Mouse (Mus musculus) intestine, postnatal 0 days (tissue): ENCODE results near the gene Agpat2. TPM values are rescaled to one million over a fixed set of nuclear protein-coding genes. Genes with fewer than 3 reads are reported as not detected.
A peak's percentile ranks its signal among the peaks of the same experiment; 100 is the strongest.

Experiments used
- ATAC-seq: fragments of 200-750 bp; cut with Nextera tagmentation; 2 replicates; pipeline ENCODE4 v1.8.0; 2017; ENCODE audit warnings: mild to moderate bottlenecking, moderate TSS enrichment, moderate library complexity
- H3K27ac ChIP-seq: fragments of 300-500 bp; sonication (generic); 2 replicates; pipeline ENCODE4 v1.5.1; 2014; ENCODE audit warnings: mild to moderate bottlenecking, low read depth, low read length, moderate library complexity
- H3K27me3 ChIP-seq: fragments of 300-500 bp; sonication (generic); replicated peaks from 2 replicates; pipeline ENCODE4 v1.6.1; 2014; ENCODE audit warnings: low read length, mixed read lengths; ENCODE audit not compliant: control insufficient read depth, insufficient read depth
- H3K36me3 ChIP-seq: fragments of 300-500 bp; sonication (generic); 2 replicates; pipeline ENCODE4 v1.6.1; 2014; ENCODE audit warnings: mild to moderate bottlenecking, moderate library complexity; ENCODE audit not compliant: control insufficient read depth, insufficient read depth
- H3K4me1 ChIP-seq: fragments of 300-500 bp; sonication (generic); replicated peaks from 2 replicates; pipeline ENCODE4 v1.6.1; 2014; ENCODE audit warnings: antibody characterized with exemption, low read length, mixed read lengths; ENCODE audit not compliant: control insufficient read depth, insufficient read depth
- H3K4me2 ChIP-seq: fragments of 300-500 bp; sonication (generic); replicated peaks from 2 replicates; pipeline ENCODE4 v1.6.1; 2014; ENCODE audit warnings: low read depth, mild to moderate bottlenecking, moderate library complexity
- H3K4me3 ChIP-seq: fragments of 300-500 bp; sonication (generic); 2 replicates; pipeline ENCODE4 v1.5.1; 2014; ENCODE audit warnings: low read depth, low read length
- H3K9ac ChIP-seq: fragments of 300-500 bp; sonication (generic); 2 replicates; pipeline ENCODE4 v1.6.1; 2014; ENCODE audit warnings: mild to moderate bottlenecking, low read depth, low read length
- H3K9me3 ChIP-seq: fragments of 300-500 bp; sonication (generic); 2 replicates; pipeline ENCODE4 v1.6.1; 2016; ENCODE audit warnings: mixed run types; ENCODE audit not compliant: control insufficient read depth
- CTCF ChIP-seq: sonication (generic); IDR thresholded peaks from 2 replicates; pipeline ENCODE4 v1.5.1; 2016; ENCODE audit warnings: low read depth, mild to moderate bottlenecking, control low read depth, antibody characterized with exemption, moderate library complexity
- WGBS: fragments of 180-500 bp; shearing (Covaris S2); extraction: QIAGEN DNeasy Blood & Tissue Kit; methylation state at CpG from one replicate; pipeline ENCODE4 v1.1.7; 2014; 5-methylcytosine and 5-hydroxymethylcytosine counted together
- polyA plus RNA-seq: library from polyadenylated mRNA; unstranded; fragments of >200 nt; fragmentation: Nextera tagmentation; extraction: Ambion mirVana; gene quantifications from 2 replicates; pipeline ENCODE4 v1.2.1, GENCODE M21; 2015

The Agpat2 gene
- polyA plus RNA-seq, 1 experiment from 2014 or later = 128 TPM

GRCm38 (mm10) chr2:26591416-26591815, 12.8 kb downstream of the Agpat2 start:
- Histone ChIP-seq H3K4me1 (0 out of 2 replicates have a peak, but pooled peaks cover 3% of the 10 kb centered on the region), H3K9ac (0 out of 2 replicates have a peak overlapping the region, but pooled peaks have one; percentile 26), H3K4me2 (peak overlapping the region; percentile 37), H3K9me3 (no peaks in the 10 kb centered on the region), H3K27ac (no peak overlapping the region), H3K36me3 (peaks cover 44% of the 10 kb centered on the region), H3K4me3 (no peak overlapping the region), H3K27me3 (no peaks in the 10 kb centered on the region)
- no peak for ATAC-seq
- 84% methylated on average over 12 of the region's 12 CpGs for WGBS
- TF ChIP-seq CTCF = no peak

GRCm38 (mm10) chr2:26590962-26591361, 13.3 kb downstream of the Agpat2 start:
- TF ChIP-seq CTCF = no peak
- Histone ChIP-seq H3K4me2 (peak overlapping the region; percentile 37), H3K4me3 (no peak overlapping the region), H3K9me3 (no peaks in the 10 kb centered on the region), H3K4me1 (0 out of 2 replicates have a peak, but pooled peaks cover 3% of the 10 kb centered on the region), H3K27me3 (no peaks in the 10 kb centered on the region), H3K27ac (no peak overlapping the region), H3K36me3 (peaks cover 40% of the 10 kb centered on the region), H3K9ac (peak overlapping the region; percentile 26; the same call in 1 of the 2 replicates)
- ATAC-seq = no peak
- WGBS = 84% methylated on average over 7 of the region's 7 CpGs

- H3K9ac ChIP-seq = no peak overlapping the region
- H3K4me2 ChIP-seq = peak overlapping the region; percentile 37; the same call in 1 of the 2 replicates
- H3K36me3 ChIP-seq = peaks cover 40% of the 10 kb centered on the region
- no peaks in the 10 kb centered on the region for H3K9me3 ChIP-seq
- H3K27me3 ChIP-seq = no peaks in the 10 kb centered on the region
- no peak for TF ChIP-seq CTCF
- H3K4me1 ChIP-seq = 0 out of 2 replicates have a peak, but pooled peaks cover 1% of the 10 kb centered on the region
- no peak overlapping the region for H3K27ac ChIP-seq
- WGBS = 95% methylated on average over 7 of the region's 7 CpGs
- no peak for ATAC-seq
- no peak overlapping the region for H3K4me3 ChIP-seq
Measured at GRCm38 (mm10) chr2:26590282-26590681, 13.9 kb downstream of the Agpat2 start.

- Histone ChIP-seq H3K9me3 (no peaks in the 10 kb centered on the region), H3K27ac (no peak overlapping the region), H3K36me3 (peaks cover 35% of the 10 kb centered on the region), H3K4me2 (peak overlapping the region; percentile 81), H3K27me3 (no peaks in the 10 kb centered on the region), H3K4me1 (no peaks in the 10 kb centered on the region), H3K4me3 (peak overlapping the region; percentile 49), H3K9ac (0 out of 2 replicates have a peak overlapping the region, but pooled peaks have one; percentile 26)
- WGBS = 86% methylated on average over 10 of the region's 10 CpGs
- no peak for ATAC-seq
- TF ChIP-seq CTCF = no peak
Measured at GRCm38 (mm10) chr2:26589284-26589683, 14.9 kb downstream of the Agpat2 start.

GRCm38 (mm10) chr2:26588573-26588972, 15.6 kb downstream of the Agpat2 start:
- Histone ChIP-seq H3K27me3 (no peaks in the 10 kb centered on the region), H3K4me1 (no peaks in the 10 kb centered on the region), H3K9me3 (no peaks in the 10 kb centered on the region), H3K9ac (peak overlapping the region; percentile 24; the same call in 1 of the 2 replicates), H3K4me3 (peak overlapping the region; percentile 49), H3K27ac (no peak overlapping the region), H3K36me3 (peaks cover 34% of the 10 kb centered on the region), H3K4me2 (peak overlapping the region; percentile 81)
- 54% methylated on average over 4 of the region's 4 CpGs for WGBS
- no peak for ATAC-seq
- TF ChIP-seq CTCF = no peak

GRCm38 (mm10) chr2:26587044-26587405, 17.2 kb downstream of the Agpat2 start:
- no peak for TF ChIP-seq CTCF
- 9% methylated on average over 11 of the region's 11 CpGs for WGBS
- no peaks in the 10 kb centered on the region for H3K27me3 ChIP-seq

More at GRCm38 (mm10) chr2:26587044-26587405, 17.2 kb downstream of the Agpat2 start:
- Histone ChIP-seq H3K4me1 (no peaks in the 10 kb centered on the region), H3K4me3 (peak overlapping the region; percentile 49), H3K9me3 (no peaks in the 10 kb centered on the region), H3K4me2 (peak overlapping the region; percentile 81), H3K36me3 (peaks cover 19% of the 10 kb centered on the region), H3K9ac (peak overlapping the region; percentile 47; the same call in 1 of the 2 replicates), H3K27ac (peak overlapping the region; percentile 51; the same call in 1 of the 2 replicates)
- no peak for ATAC-seq
